Mouse (Mus musculus) liver, embryonic 11.5 days (tissue): Measurements from ENCODE around the gene Pms2. TPM values are rescaled to one million over a fixed set of nuclear protein-coding genes. Genes with fewer than 3 reads are reported as not detected.

Experiments used
- ATAC-seq: fragments of 200-750 bp; cut with Nextera tagmentation; replicated peaks from 2 replicates; pipeline ENCODE4 v1.8.0; 2017; ENCODE audit warnings: moderate number of reproducible peaks, mild to moderate bottlenecking, moderate TSS enrichment, moderate library complexity; ENCODE audit not compliant: low FRiP score
- DNase-seq: peaks from one replicate; pipeline ENCODE4 v3.0.0-alpha.2; 2017; ENCODE audit warnings: low spot score
- H3K27ac ChIP-seq: fragments of 300-500 bp; sonication (generic); 2 replicates; pipeline ENCODE4 v1.5.1; 2014; ENCODE audit warnings: mild to moderate bottlenecking, low read depth, low read length, control low read depth
- H3K27me3 ChIP-seq: fragments of 300-500 bp; sonication (generic); replicated peaks from 2 replicates; pipeline ENCODE4 v1.6.1; 2014; ENCODE audit warnings: low read length, mixed read lengths; ENCODE audit not compliant: control insufficient read depth, insufficient read depth
- H3K36me3 ChIP-seq: fragments of 300-500 bp; sonication (generic); 2 replicates; pipeline ENCODE4 v1.6.1; 2014; ENCODE audit warnings: mild to moderate bottlenecking, low read length, moderate library complexity, mixed read lengths; ENCODE audit not compliant: control insufficient read depth, insufficient read depth
- H3K4me1 ChIP-seq: fragments of 300-500 bp; sonication (generic); replicated peaks from 2 replicates; pipeline ENCODE4 v1.6.1; 2014; ENCODE audit warnings: low read length, mixed read lengths; ENCODE audit not compliant: control insufficient read depth, insufficient read depth
- H3K4me2 ChIP-seq: fragments of 300-500 bp; sonication (generic); 2 replicates; pipeline ENCODE4 v1.6.1; 2014; ENCODE audit warnings: mild to moderate bottlenecking, control low read depth, moderate library complexity
- H3K4me3 ChIP-seq: fragments of 300-500 bp; sonication (generic); 2 replicates; pipeline ENCODE4 v1.5.1; 2014; ENCODE audit warnings: low read depth, low read length, control low read depth
- H3K9ac ChIP-seq: fragments of 300-500 bp; sonication (generic); 2 replicates; pipeline ENCODE4 v1.6.1; 2014; ENCODE audit warnings: low read depth, low read length, control low read depth
- H3K9me3 ChIP-seq: fragments of 300-500 bp; sonication (generic); 2 replicates; pipeline ENCODE4 v1.6.1; 2016; ENCODE audit warnings: low read length, inconsistent platforms, mixed read lengths; ENCODE audit not compliant: control insufficient read depth
- WGBS: fragments of 180-500 bp; shearing (Covaris S2); extraction: QIAGEN DNeasy Blood & Tissue Kit; methylation state at CpG from one replicate; pipeline ENCODE4 v1.1.7; 2014; 5-methylcytosine and 5-hydroxymethylcytosine counted together
- polyA plus RNA-seq: library from polyadenylated mRNA; unstranded; fragments of >200 nt; fragmentation: Nextera tagmentation; extraction: Ambion mirVana; gene quantifications from 2 replicates; pipeline ENCODE4 v1.2.1, GENCODE M21; 2014

The Pms2 gene
- polyA plus RNA-seq, 1 experiment from 2014 or later, result 27.0 TPM

GRCm38 (mm10) chr5:143902111-143902510, 7.7 kb upstream of the Pms2 start:
- Histone ChIP-seq H3K4me2 (no peak overlapping the region), H3K4me1 (peaks cover 4% of the 10 kb centered on the region), H3K9me3 (no peaks in the 10 kb centered on the region), H3K27me3 (no peaks in the 10 kb centered on the region), H3K27ac (no peak overlapping the region), H3K4me3 (no peak overlapping the region), H3K36me3 (peaks cover 56% of the 10 kb centered on the region), H3K9ac (no peak overlapping the region)
- no peak for DNase-seq
- 85% methylated on average over 3 of the region's 3 CpGs for WGBS
- ATAC-seq, result no peak

DNA sequence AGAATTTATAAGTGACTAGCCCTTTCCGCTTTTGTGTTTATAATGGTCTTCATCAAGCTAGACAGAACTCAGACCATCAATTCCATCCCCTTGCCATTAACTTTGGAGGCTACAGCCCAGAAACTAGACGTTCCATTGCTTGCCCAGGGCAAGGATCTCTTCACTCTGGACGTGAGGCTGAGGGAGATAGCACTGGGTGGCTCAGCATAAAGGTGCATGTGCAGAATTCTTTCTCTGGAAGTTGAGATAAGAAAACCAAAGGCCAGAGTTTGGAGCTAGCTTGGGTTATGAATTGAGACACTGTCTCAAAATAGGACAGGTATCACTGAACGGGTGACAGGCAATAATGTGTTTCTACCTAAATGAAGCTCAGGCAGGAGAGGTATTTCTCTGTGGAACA, 6.0 kb upstream of the Pms2 start:
- Histone ChIP-seq H3K27ac (peak overlapping the region; percentile 50; the same call in 1 of the 2 replicates), H3K4me1 (peaks cover 16% of the 10 kb centered on the region), H3K4me2 (no peak overlapping the region), H3K4me3 (no peak overlapping the region), H3K36me3 (peaks cover 46% of the 10 kb centered on the region), H3K27me3 (no peaks in the 10 kb centered on the region), H3K9ac (no peak overlapping the region), H3K9me3 (no peaks in the 10 kb centered on the region)
- DNase-seq (no peak), ATAC-seq (peak; percentile 85)
- 57% methylated on average over 4 of the region's 4 CpGs for WGBS

DNA sequence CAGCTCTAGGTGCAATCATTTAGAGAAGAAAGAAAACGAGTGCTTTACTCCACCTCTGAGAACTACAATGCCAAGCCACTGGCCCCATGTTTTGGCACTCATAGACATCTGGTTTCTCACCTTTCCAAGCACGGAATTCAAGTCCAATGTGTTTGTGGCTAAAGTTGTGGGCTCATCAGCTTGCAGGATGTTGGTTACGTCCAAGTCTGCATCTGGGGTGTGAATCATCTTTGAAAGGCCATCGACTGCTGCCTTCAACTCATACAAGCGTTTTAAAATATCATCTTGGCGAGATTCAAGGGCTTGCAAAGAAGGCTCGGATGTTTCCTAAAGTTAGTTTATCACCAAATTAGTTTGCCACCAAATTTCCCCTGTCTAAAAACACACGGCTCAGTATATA, 3.3 kb upstream of the Pms2 start:
- Histone ChIP-seq H3K9ac (no peak overlapping the region), H3K36me3 (peaks cover 36% of the 10 kb centered on the region), H3K4me1 (peaks cover 20% of the 10 kb centered on the region), H3K9me3 (no peaks in the 10 kb centered on the region), H3K27me3 (no peaks in the 10 kb centered on the region), H3K4me2 (no peak overlapping the region), H3K27ac (no peak overlapping the region), H3K4me3 (no peak overlapping the region)
- DNase-seq (no peak), ATAC-seq (no peak)
- 85% methylated on average over 8 of the region's 8 CpGs for WGBS

- no peak for DNase-seq
- Histone ChIP-seq H3K9me3 (no peaks in the 10 kb centered on the region), H3K27ac (peak overlapping the region; percentile 90), H3K27me3 (no peaks in the 10 kb centered on the region), H3K4me3 (peak overlapping the region; percentile 71), H3K4me1 (peaks cover 20% of the 10 kb centered on the region), H3K36me3 (peaks cover 16% of the 10 kb centered on the region), H3K4me2 (peak overlapping the region; percentile 88), H3K9ac (peak overlapping the region; percentile 64)
- peak; percentile 35; the same call in 1 of the 2 replicates for ATAC-seq
- 2% methylated on average over 9 of the region's 9 CpGs for whole genome bisulfite sequencing
Observed at GRCm38 (mm10) chr5:143908926-143909325, 838 bp upstream of the Pms2 start.

GRCm38 (mm10) chr5:143916221-143916620, 6.5 kb downstream of the Pms2 start:
- DNase-seq, result no peak
- Histone ChIP-seq H3K27me3 (no peaks in the 10 kb centered on the region), H3K4me2 (no peak overlapping the region), H3K9me3 (no peaks in the 10 kb centered on the region), H3K27ac (no peak overlapping the region), H3K4me3 (no peak overlapping the region), H3K9ac (no peak overlapping the region), H3K4me1 (no peaks in the 10 kb centered on the region), H3K36me3 (peaks cover 21% of the 10 kb centered on the region)
- 93% methylated on average over 9 of the region's 9 CpGs for WGBS
- no peak for ATAC-seq

GRCm38 (mm10) chr5:143917418-143917817, 7.7 kb downstream of the Pms2 start:
- H3K9ac ChIP-seq, result no peak overlapping the region
- no peaks in the 10 kb centered on the region for H3K4me1 ChIP-seq
- no peak overlapping the region for H3K4me2 ChIP-seq
- H3K4me3 ChIP-seq, result no peak overlapping the region
- H3K9me3 ChIP-seq, result no peaks in the 10 kb centered on the region
- H3K27ac ChIP-seq, result no peak overlapping the region
- peaks cover 22% of the 10 kb centered on the region for H3K36me3 ChIP-seq
- DNase-seq (no peak), ATAC-seq (no peak)
- WGBS, result 59% methylated on average over 5 of the region's 5 CpGs
- H3K27me3 ChIP-seq, result no peaks in the 10 kb centered on the region

GRCm38 (mm10) chr5:143918120-143918519, 8.4 kb downstream of the Pms2 start:
- WGBS, result 92% methylated on average over 3 of the region's 3 CpGs
- no peak overlapping the region for H3K27ac ChIP-seq
- H3K9ac ChIP-seq, result no peak overlapping the region
- H3K27me3 ChIP-seq, result no peaks in the 10 kb centered on the region
- H3K9me3 ChIP-seq, result no peaks in the 10 kb centered on the region
- no peak overlapping the region for H3K4me2 ChIP-seq
- DNase-seq (no peak), ATAC-seq (no peak)
- peaks cover 27% of the 10 kb centered on the region for H3K36me3 ChIP-seq
- H3K4me1 ChIP-seq, result no peaks in the 10 kb centered on the region
- no peak overlapping the region for H3K4me3 ChIP-seq

DNA sequence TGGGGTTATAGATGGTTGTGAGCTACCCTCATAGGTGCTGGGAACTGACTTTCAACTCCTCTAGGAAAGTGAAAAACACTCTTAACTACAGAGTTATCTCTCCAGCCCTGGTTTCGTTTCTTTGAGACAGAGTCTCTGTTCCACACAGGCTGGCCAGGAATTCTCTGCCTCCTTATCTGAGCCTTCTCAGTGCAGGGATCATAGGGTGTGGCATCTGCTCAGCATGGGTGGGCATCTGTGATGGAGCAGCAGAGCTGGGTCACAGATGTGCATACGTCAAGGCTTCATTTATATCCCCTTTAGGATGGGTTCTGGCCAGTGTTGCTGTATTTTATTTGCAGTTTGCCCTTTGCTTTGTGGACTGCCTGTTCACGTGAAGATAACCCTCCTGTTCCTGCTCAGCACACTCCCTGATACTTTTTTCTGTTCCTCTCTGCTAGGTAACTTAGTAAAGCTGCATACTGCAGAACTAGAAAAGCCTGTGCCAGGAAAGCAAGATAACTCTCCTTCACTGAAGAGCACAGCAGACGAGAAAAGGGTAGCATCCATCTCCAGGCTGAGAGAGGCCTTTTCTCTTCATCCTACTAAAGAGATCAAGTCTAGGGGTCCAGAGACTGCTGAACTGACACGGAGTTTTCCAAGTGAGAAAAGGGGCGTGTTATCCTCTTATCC, 15.2 kb downstream of the Pms2 start:
- 66% methylated on average over 6 of the region's 6 CpGs for WGBS
- Histone ChIP-seq H3K4me3 (no peak overlapping the region), H3K27me3 (no peaks in the 10 kb centered on the region), H3K36me3 (peaks cover 38% of the 10 kb centered on the region), H3K9ac (no peak overlapping the region), H3K4me2 (peak overlapping the region; percentile 24), H3K9me3 (no peaks in the 10 kb centered on the region), H3K27ac (peak overlapping the region; percentile 59; the same call in 1 of the 2 replicates), H3K4me1 (peaks cover 14% of the 10 kb centered on the region)
- ATAC-seq (peak; percentile 97), DNase-seq (no peak)

DNA sequence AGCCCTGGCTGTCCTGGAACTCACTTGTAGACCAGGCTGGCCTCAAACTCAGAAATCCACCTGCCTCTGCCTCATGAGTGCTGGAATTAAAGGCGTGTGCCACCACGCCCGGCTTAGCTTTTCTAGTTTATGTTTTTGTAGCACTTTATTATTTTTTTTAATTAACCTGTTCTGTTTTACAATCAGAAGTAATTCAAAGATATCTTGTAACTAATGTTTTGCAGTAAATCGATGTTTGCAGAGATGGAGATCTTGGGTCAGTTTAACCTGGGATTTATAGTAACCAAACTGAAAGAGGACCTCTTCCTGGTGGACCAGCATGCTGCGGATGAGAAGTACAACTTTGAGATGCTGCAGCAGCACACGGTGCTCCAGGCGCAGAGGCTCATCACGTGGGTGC, 18.1 kb downstream of the Pms2 start, which contains the start of gene Gm42421:
Gene Gm42421 (plus strand): TSS at position 301 of the 400 bp plus-strand sequence.
- H3K4me1 ChIP-seq, result peaks cover 14% of the 10 kb centered on the region

More for the DNA sequence above, 18.1 kb downstream of the Pms2 start, which contains the start of gene Gm42421:
- Histone ChIP-seq H3K27ac (no peak within 1 kb of the TSS), H3K9me3 (no peaks in the 10 kb centered on the region), H3K4me3 (no peak within 1 kb of the TSS), H3K36me3 (peaks cover 36% of the 10 kb centered on the region), H3K27me3 (no peaks in the 10 kb centered on the region), H3K9ac (no peak within 1 kb of the TSS), H3K4me2 (no peak within 1 kb of the TSS)
- WGBS, result 94% methylated on average over 8 of the region's 8 CpGs
- ATAC-seq, result no peak
- DNase-seq, result no peak
